Comparison of ENCODE assay signal across 9 mouse cellular contexts in the genomic region with DNA sequence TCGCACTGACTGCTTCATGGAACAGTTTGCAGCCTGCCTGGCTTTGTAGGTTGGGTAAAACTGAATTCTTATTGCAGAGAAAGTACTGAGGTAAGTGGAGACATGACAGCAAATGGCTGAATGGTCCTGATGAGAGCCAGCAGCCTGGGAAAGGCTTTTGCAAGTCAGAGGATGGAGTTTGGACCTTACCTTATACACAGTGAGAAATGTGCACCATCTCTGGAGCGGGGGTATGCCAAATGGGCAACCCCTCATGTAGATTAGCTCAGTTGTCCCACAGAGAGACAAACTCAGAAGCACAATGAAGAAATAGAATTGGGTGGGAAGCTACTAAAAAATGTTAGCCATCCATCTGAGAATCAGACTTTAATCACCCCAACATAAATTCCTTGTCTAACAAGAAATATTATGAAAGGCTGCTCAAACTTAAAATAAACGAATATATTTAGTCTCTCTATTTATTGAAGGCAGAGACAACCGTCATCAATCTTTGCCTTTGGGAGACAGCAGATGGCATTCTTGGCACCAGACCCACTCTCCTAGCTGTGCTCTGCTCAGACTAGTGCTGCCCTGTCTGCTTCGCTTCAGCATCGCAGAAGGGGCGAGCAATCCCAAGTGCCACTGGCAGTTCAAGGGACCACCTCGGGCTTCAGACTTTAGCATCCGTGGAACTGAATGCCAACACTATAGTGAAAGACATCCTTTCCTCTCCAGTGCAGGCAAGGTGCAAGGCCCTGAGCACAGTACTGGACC. TPM values are rescaled to one million over a fixed set of nuclear protein-coding genes. Genes with fewer than 3 reads are reported as not detected.
DNase-seq lines count a peak whose midpoint lies in the region; ATAC-seq and TF ChIP-seq lines count a peak whose summit lies in the region.
"Had no signal": no experiment of that assay in that cellular context is flagged by ENCODE, and none has a peak within 500 bp of the region (broad histone marks: within the 10 kb centered on the region; RNA-seq: fewer than 3 reads in every experiment).

No protein-coding gene starts in this region.

- no peak overlapping the region for H3K4me2 ChIP-seq in forebrain, embryonic 13.5 days
- H3K4me2 ChIP-seq in forebrain, embryonic 11.5 days (ENCODE audit: low read depth, low read length, severe bottlenecking): no peak overlapping the region
- H3K4me2 ChIP-seq in hindbrain, embryonic 16.5 days (ENCODE audit: low read length): peak overlapping the region; percentile 9; the same call in 1 of the 2 replicates
- H3K4me2 ChIP-seq in limb, embryonic 15.5 days: no peak overlapping the region
- H3K4me2 ChIP-seq in intestine, postnatal 0 days (replicated peaks; ENCODE audit: low read depth): no peak overlapping the region

- no peaks in the 10 kb centered on the region for H3K36me3 ChIP-seq in forebrain, embryonic 13.5 days (ENCODE audit: poor library complexity, severe bottlenecking)
- no peaks in the 10 kb centered on the region for H3K36me3 ChIP-seq in forebrain, embryonic 11.5 days (ENCODE audit: control insufficient read depth, insufficient read depth, low read length)
- H3K36me3 ChIP-seq in hindbrain, embryonic 16.5 days (ENCODE audit: control insufficient read depth, insufficient read depth, low read length): no peaks in the 10 kb centered on the region
- H3K36me3 ChIP-seq in limb, embryonic 15.5 days: no peaks in the 10 kb centered on the region
- H3K36me3 ChIP-seq in intestine, postnatal 0 days (ENCODE audit: control insufficient read depth, insufficient read depth): no peaks in the 10 kb centered on the region

- no peak for TF ChIP-seq CTCF in intestine, postnatal 0 days (IDR thresholded peaks at IDR 0.05; ENCODE audit: low read depth)

- peak; percentile 87 for ATAC-seq in forebrain, embryonic 13.5 days
- ATAC-seq in forebrain, embryonic 11.5 days (replicated peaks; ENCODE audit: low FRiP score): no peak
- peak; percentile 70 for ATAC-seq in hindbrain, embryonic 16.5 days
- ATAC-seq in limb, embryonic 15.5 days (ENCODE audit: insufficient number of reproducible peaks, low FRiP score, low TSS enrichment, low read depth): no peak
- no peak for ATAC-seq in intestine, postnatal 0 days
- no peak for ATAC-seq in megakaryocyte-erythroid progenitor cell, adult 5-6 weeks (replicated peaks; ENCODE audit: low FRiP score, low TSS enrichment, poor library complexity, severe bottlenecking)

- peaks cover 84% of the 10 kb centered on the region for H3K4me1 ChIP-seq in forebrain, embryonic 13.5 days
- H3K4me1 ChIP-seq in forebrain, embryonic 11.5 days (replicated peaks; ENCODE audit: control insufficient read depth, insufficient read depth, low read length): peaks cover 5% of the 10 kb centered on the region; the same call in 1 of the 2 replicates
- peaks cover 37% of the 10 kb centered on the region for H3K4me1 ChIP-seq in hindbrain, embryonic 16.5 days (ENCODE audit: control insufficient read depth, insufficient read depth, low read depth, low read length)
- peaks cover 87% of the 10 kb centered on the region for H3K4me1 ChIP-seq in limb, embryonic 15.5 days
- H3K4me1 ChIP-seq in intestine, postnatal 0 days (replicated peaks; ENCODE audit: control insufficient read depth, insufficient read depth, low read length): peaks cover 12% of the 10 kb centered on the region

- H3K27me3 ChIP-seq in forebrain, embryonic 13.5 days: no peaks in the 10 kb centered on the region
- no peaks in the 10 kb centered on the region for H3K27me3 ChIP-seq in forebrain, embryonic 11.5 days (ENCODE audit: control insufficient read depth, insufficient read depth, low read length)
- H3K27me3 ChIP-seq in hindbrain, embryonic 16.5 days (replicated peaks; ENCODE audit: control insufficient read depth, insufficient read depth, low read length): no peaks in the 10 kb centered on the region
- no peaks in the 10 kb centered on the region for H3K27me3 ChIP-seq in limb, embryonic 15.5 days
- no peaks in the 10 kb centered on the region for H3K27me3 ChIP-seq in intestine, postnatal 0 days (replicated peaks; ENCODE audit: control insufficient read depth, insufficient read depth, low read length)

- DNase-seq in forebrain, embryonic 11.5 days (ENCODE audit: low spot score): no peak
- peak; percentile 91 to 96 for DNase-seq in cerebellum, adult 18-20 months
- DNase-seq in yolk sac, embryonic 10.5 days (ENCODE audit: low spot score): no peak

- H3K27ac ChIP-seq in forebrain, embryonic 13.5 days: peak overlapping the region; percentile 67
- no peak overlapping the region for H3K27ac ChIP-seq in forebrain, embryonic 11.5 days (ENCODE audit: low read depth, low read length)
- H3K27ac ChIP-seq in hindbrain, embryonic 16.5 days (ENCODE audit: low read depth, low read length): peak overlapping the region; percentile 52
- H3K27ac ChIP-seq in limb, embryonic 15.5 days: 0 out of 2 replicates have a peak overlapping the region, but pooled peaks have one; percentile 43
- no peak overlapping the region for H3K27ac ChIP-seq in intestine, postnatal 0 days (ENCODE audit: low read depth, low read length)
- H3K27ac ChIP-seq: kidney, postnatal 0 days had no signal

- H3K4me3 ChIP-seq in forebrain, embryonic 13.5 days: no peak overlapping the region
- H3K4me3 ChIP-seq in forebrain, embryonic 11.5 days (ENCODE audit: low read depth, low read length): no peak overlapping the region
- no peak overlapping the region for H3K4me3 ChIP-seq in hindbrain, embryonic 16.5 days (ENCODE audit: low read length)
- H3K4me3 ChIP-seq in limb, embryonic 15.5 days: no peak overlapping the region
- H3K4me3 ChIP-seq in intestine, postnatal 0 days (ENCODE audit: low read depth, low read length): no peak overlapping the region

- H3K9ac ChIP-seq in forebrain, embryonic 13.5 days: no peak overlapping the region
- no peak overlapping the region for H3K9ac ChIP-seq in forebrain, embryonic 11.5 days (ENCODE audit: low read length)
- 0 out of 2 replicates have a peak overlapping the region, but pooled peaks have one; percentile 17 for H3K9ac ChIP-seq in hindbrain, embryonic 16.5 days (ENCODE audit: low read depth, low read length)
- no peak overlapping the region for H3K9ac ChIP-seq in limb, embryonic 15.5 days
- no peak overlapping the region for H3K9ac ChIP-seq in intestine, postnatal 0 days (ENCODE audit: low read depth, low read length)

- 64% methylated on average over 9 of the region's 9 CpGs for WGBS in forebrain, embryonic 13.5 days
- WGBS in forebrain, embryonic 11.5 days: 86% methylated on average over 9 of the region's 9 CpGs
- WGBS in hindbrain, embryonic 16.5 days: 41% methylated on average over 9 of the region's 9 CpGs
- WGBS in limb, embryonic 15.5 days: 61% methylated on average over 9 of the region's 9 CpGs
- 74% methylated on average over 9 of the region's 9 CpGs for WGBS in intestine, postnatal 0 days

- H3K9me3 ChIP-seq in forebrain, embryonic 13.5 days (replicated peaks): no peaks in the 10 kb centered on the region
- H3K9me3 ChIP-seq in forebrain, embryonic 11.5 days (ENCODE audit: control insufficient read depth, low read length): no peaks in the 10 kb centered on the region
- no peaks in the 10 kb centered on the region for H3K9me3 ChIP-seq in hindbrain, embryonic 16.5 days (ENCODE audit: control insufficient read depth, low read length)
- no peaks in the 10 kb centered on the region for H3K9me3 ChIP-seq in limb, embryonic 15.5 days
- no peaks in the 10 kb centered on the region for H3K9me3 ChIP-seq in intestine, postnatal 0 days (ENCODE audit: control insufficient read depth)

RNA-seq across cellular contexts. Expression of a gene that starts 51.5 kb away (rescaled TPM):
- polyA plus RNA-seq in forebrain, embryonic 13.5 days (2015; fragmentation: Nextera tagmentation; extraction: Ambion mirVana): 35.9 and 39.6 TPM in 2 replicates
- 56.8 and 60.7 TPM in 2 replicates for polyA plus RNA-seq in forebrain, embryonic 11.5 days (2014; fragmentation: Nextera tagmentation; extraction: Ambion mirVana)
- polyA plus RNA-seq in hindbrain, embryonic 16.5 days (2015; fragmentation: Nextera tagmentation; extraction: Ambion mirVana): 24.6 and 30.3 TPM in 2 replicates
- 55.1 and 58.3 TPM in 2 replicates for polyA plus RNA-seq in limb, embryonic 15.5 days (2015; fragmentation: Nextera tagmentation; extraction: Ambion mirVana)
- 4.3 and 4.5 TPM in 2 replicates for polyA plus RNA-seq in intestine, postnatal 0 days (2015; fragmentation: Nextera tagmentation; extraction: Ambion mirVana)
- total RNA-seq in megakaryocyte-erythroid progenitor cell, adult 5-6 weeks (2014; fragmentation: Nextera tagmentation): 1.7 and 2.7 TPM in 2 replicates
- 1.2 and 1.9 TPM in 2 replicates for total RNA-seq in megakaryocyte-erythroid progenitor cell, adult 5-6 weeks (2017)

Comparison
In these comparisons a context has a peak if more than half of its experiments do, and no peak if none do; other contexts are left out.
1. ATAC-seq: peak in forebrain, embryonic 13.5 days (single experiment) and hindbrain, embryonic 16.5 days (single experiment); none in forebrain, embryonic 11.5 days (single experiment), limb, embryonic 15.5 days (single experiment), intestine, postnatal 0 days (single experiment) and megakaryocyte-erythroid progenitor cell, adult 5-6 weeks (single experiment).
2. H3K27ac ChIP-seq: peak in forebrain, embryonic 13.5 days (single experiment), hindbrain, embryonic 16.5 days (single experiment) and limb, embryonic 15.5 days (single experiment); none in forebrain, embryonic 11.5 days (single experiment) and intestine, postnatal 0 days (single experiment).
3. DNase-seq: peak in cerebellum, adult 18-20 months (2 of 2); none in forebrain, embryonic 11.5 days (single experiment) and yolk sac, embryonic 10.5 days (single experiment).